Mouse (Mus musculus): ENCODE measurements around the gene Ndufaf2. TPM values are rescaled to one million over a fixed set of nuclear protein-coding genes. Genes with fewer than 3 reads are reported as not detected.
A peak's percentile ranks its signal among the peaks of the same experiment; 100 is the strongest.

The Ndufaf2 gene
- total and polyA plus RNA-seq, 2 experiments, result 10.5 to 26.1 TPM

DNA sequence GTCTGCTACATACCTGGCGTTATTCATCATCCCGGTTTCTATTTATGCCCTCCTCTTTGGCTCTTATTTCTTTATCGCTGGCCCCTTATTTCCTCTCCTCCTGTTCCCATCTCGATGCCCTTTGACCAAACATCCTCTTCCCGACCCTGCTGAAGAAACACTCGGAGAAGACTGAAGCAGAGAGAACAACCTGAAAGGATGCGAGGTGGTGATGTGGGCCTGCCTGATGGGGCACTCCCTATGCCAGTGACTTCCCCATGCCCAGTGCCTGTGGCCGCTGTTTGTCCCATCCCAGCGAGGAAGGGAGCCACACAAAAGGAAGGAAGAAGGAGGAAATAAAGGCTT, 204.4 kb downstream of the Ndufaf2 start:
- Histone ChIP-seq H3K27ac (replicated peaks; ENCODE audit: insufficient read depth, low read depth, low read length) (peak overlapping the region; percentile 52), H3K4me1 (ENCODE audit: control insufficient read depth, insufficient read depth, low read length) (0 out of 2 replicates have a peak, but pooled peaks cover 2% of the 10 kb centered on the region), H3K79me2 (ENCODE audit: control insufficient read depth, insufficient read depth, low read length) (no peaks in the 10 kb centered on the region), H3K9ac (ENCODE audit: low read depth, low read length) (no peak overlapping the region), H3K4me3 (ENCODE audit: insufficient read depth, low read depth, low read length) (no peak overlapping the region), H3K27me3 (ENCODE audit: control insufficient read depth, insufficient read depth, low read length) (no peaks in the 10 kb centered on the region), H3K36me3 (ENCODE audit: control insufficient read depth, insufficient read depth, low read length) (no peaks in the 10 kb centered on the region)
- TF ChIP-seq CTCF (IDR thresholded peaks at IDR 0.05; ENCODE audit: low read depth, low read length), result no peak
- TF ChIP-seq POLR2A (IDR thresholded peaks at IDR 0.05; ENCODE audit: extremely low read depth, insufficient read depth, low read length), result no peak
- no peak for DNase-seq (ENCODE audit: extremely low read depth, low read depth, low spot score)
- WGBS, result 69% methylated on average over 9 of the region's 9 CpGs

Other genes starting within 250 kb of the Ndufaf2 start
- gene Smim15, start 114.2 kb downstream of the Ndufaf2 start, total RNA-seq (2014; rRNA removed), result 16.2 and 20.4 TPM in 2 replicates
- gene Smim15, start 114.2 kb downstream of the Ndufaf2 start, polyA plus RNA-seq (2012; rRNA removed), result 3.5 and 4.0 TPM in 2 replicates
- 3.0 and 3.7 TPM in 2 replicates for gene Ercc8, start 108 bp upstream of the Ndufaf2 start, total RNA-seq (2014; rRNA removed)
- gene Ercc8, start 108 bp upstream of the Ndufaf2 start, polyA plus RNA-seq (2012; rRNA removed), result 3.7 and 3.9 TPM in 2 replicates
- 0.09 and 0.34 TPM in 2 replicates for gene Elovl7, start 55.8 kb upstream of the Ndufaf2 start, total RNA-seq (2014; rRNA removed)
- 0.05 and 0.07 TPM in 2 replicates for gene Elovl7, start 55.8 kb upstream of the Ndufaf2 start, polyA plus RNA-seq (2012; rRNA removed)
- gene Depdc1b, start 157.7 kb upstream of the Ndufaf2 start, total RNA-seq (2014; rRNA removed), result 0.28 and 0.40 TPM in 2 replicates
- 0.14 TPM in 1 of 2 replicates, not detected in the other for gene Depdc1b, start 157.7 kb upstream of the Ndufaf2 start, polyA plus RNA-seq (2012; rRNA removed)

Data from liver, adult 2 months (tissue).